Mouse (Mus musculus): Measurements from ENCODE around the gene Gab1. TPM values are rescaled to one million over a fixed set of nuclear protein-coding genes. Genes with fewer than 3 reads are reported as not detected.
A peak's percentile ranks its signal among the peaks of the same experiment; 100 is the strongest.

Gene Gab1
- polyA plus RNA-seq, 1 experiment: 19.7 TPM

DNA sequence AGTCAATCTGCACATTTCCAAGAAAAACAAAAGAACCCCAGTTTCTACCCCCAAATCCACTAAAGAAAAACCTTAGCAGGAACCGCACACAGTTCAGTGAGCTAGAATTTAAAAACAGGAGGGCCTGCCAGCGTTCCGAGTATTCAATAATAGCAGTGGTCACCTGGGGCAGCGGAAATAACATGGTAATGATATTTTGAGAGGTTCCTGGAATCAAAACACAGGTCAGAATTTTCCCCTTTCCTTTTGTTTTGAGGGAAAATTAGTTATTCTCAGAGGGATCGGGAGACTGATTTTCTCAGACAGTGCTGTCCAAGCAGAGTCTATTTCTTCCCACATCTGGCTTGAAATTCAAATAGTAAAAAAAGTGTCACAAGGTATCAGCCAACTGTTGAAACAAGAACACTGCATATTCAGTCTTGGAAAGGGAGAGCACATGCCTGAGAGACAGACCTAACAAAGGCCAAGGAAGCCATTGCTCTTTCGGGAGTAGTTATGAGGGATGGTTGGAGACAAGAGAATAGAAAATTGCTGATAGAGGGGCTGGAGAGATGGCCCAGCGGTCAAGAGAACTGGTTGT, 82.0 kb downstream of the Gab1 start:
- Histone ChIP-seq H3K4me3 (ENCODE audit: insufficient read depth, low read length) (no peak overlapping the region), H3K4me1 (ENCODE audit: control insufficient read depth, insufficient read depth, low read length) (peaks cover 7% of the 10 kb centered on the region), H3K27ac (ENCODE audit: insufficient read depth, low read depth, low read length) (no peak overlapping the region)
- TF ChIP-seq CTCF (IDR thresholded peaks at IDR 0.05; ENCODE audit: low read depth, low read length) (no peak), POLR2A (IDR thresholded peaks at IDR 0.05; ENCODE audit: borderline replicate concordance, low read depth, low read length) (no peak)

DNA sequence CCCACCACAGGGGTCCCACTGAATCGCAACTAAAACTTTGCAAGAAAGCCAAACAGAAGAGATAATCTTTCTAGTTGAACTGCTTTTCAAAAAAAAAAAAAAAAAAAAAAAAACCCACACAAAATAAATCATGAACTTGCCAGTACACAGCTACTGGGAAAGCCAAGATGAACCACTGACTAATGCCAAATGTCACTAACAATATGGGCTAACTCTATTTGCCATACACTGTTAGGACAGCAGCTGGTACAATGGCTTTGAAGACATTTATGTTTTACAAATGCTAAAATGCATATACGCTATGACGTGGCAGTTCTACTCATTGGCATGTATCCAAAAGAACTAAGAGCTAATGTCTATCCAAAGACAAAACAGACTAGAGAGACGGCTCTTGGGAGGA, 84.2 kb downstream of the Gab1 start:
- H3K4me1 ChIP-seq (ENCODE audit: control insufficient read depth, insufficient read depth, low read length): peaks cover 9% of the 10 kb centered on the region
- no peak overlapping the region for H3K27ac ChIP-seq (ENCODE audit: insufficient read depth, low read depth, low read length)
- TF ChIP-seq CTCF (IDR thresholded peaks at IDR 0.05; ENCODE audit: low read depth, low read length) (no peak), POLR2A (IDR thresholded peaks at IDR 0.05; ENCODE audit: borderline replicate concordance, low read depth, low read length) (no peak)
- no peak overlapping the region for H3K4me3 ChIP-seq (ENCODE audit: insufficient read depth, low read length)

DNA sequence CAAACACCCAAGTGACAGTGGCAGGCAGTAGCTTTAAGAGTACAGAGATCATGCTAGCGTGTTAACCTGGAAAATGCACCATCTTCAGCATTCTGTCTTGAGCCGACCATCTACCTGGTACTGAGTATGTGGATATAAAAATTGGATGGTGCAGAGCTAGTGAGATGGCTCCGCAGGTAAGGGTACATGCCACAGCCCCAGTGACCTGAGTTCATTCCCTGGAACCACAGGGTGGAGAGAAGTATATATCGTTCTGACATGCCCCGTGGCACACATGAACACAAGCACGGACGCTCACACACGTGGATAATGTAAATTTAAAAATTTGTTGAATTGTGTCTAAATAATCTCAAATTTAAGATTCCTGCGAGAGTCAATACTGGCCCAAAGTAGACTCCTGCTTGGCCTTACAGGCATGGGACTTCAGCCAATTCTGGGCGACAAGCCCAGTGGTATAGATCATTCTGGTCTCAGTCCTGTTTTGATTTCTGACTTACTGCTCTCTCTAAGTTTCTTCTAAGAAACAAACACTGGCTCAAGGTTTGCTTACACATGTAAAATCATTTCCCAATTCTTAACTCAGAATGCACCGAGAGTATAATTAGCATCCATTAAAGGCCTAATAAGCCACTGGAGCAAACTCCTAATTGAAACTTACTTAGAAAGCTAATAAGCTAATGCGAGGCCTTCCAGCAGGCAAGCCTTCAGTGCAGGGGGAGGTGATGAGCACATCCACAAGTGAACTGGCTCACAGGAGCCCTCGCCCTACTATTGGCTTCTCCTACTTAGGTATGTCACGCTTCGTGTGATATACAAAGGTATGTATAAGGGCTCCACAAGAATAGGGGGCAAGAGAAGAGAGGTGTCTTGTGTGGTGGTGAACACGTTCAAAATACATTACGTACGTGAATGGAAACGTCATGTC, 85.5 kb downstream of the Gab1 start:
- TF ChIP-seq POLR2A (IDR thresholded peaks at IDR 0.05; ENCODE audit: borderline replicate concordance, low read depth, low read length): no peak
- no peak for TF ChIP-seq CTCF (IDR thresholded peaks at IDR 0.05; ENCODE audit: low read depth, low read length)
- no peak overlapping the region for H3K4me3 ChIP-seq (ENCODE audit: insufficient read depth, low read length)
- peaks cover 9% of the 10 kb centered on the region for H3K4me1 ChIP-seq (ENCODE audit: control insufficient read depth, insufficient read depth, low read length)
- no peak overlapping the region for H3K27ac ChIP-seq (ENCODE audit: insufficient read depth, low read depth, low read length)

DNA sequence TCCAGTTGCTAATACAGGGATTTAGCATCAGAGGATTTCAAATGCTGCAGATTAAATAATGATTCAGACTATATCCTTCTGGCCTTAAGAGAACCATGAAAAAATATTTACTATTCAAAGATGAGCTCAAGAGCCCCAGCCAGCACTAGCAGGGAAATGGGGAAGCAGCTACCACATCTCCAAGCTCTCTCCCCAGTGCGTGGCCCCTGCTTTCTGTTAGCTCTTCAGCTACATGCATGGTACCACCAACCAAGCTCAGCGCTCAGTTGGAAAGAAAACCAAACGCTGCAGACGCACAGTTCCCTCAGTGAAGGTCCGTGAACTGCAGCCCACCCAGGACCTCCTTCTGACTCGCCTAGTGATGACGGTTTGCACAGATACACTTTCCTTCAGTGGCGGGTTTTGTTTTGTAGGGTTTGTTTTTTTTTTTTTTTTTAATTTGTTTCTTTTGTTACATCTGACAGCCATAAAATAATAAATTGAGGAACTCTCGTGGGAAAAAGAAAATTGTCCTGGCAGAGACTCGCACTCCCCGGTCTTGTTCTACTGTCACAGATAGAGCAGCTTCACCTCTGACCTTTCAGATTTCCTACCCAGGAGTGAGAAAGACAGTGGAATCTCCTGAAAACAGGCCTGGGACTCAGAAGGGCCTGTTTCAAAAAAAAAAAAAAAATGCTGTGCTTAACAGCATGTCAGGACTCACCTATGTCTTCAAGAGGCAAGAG, 86.4 kb downstream of the Gab1 start:
- H3K27ac ChIP-seq (ENCODE audit: insufficient read depth, low read depth, low read length): no peak overlapping the region
- TF ChIP-seq POLR2A (IDR thresholded peaks at IDR 0.05; ENCODE audit: borderline replicate concordance, low read depth, low read length) (no peak), CTCF (IDR thresholded peaks at IDR 0.05; ENCODE audit: low read depth, low read length) (no peak)
- H3K4me1 ChIP-seq (ENCODE audit: control insufficient read depth, insufficient read depth, low read length): peaks cover 9% of the 10 kb centered on the region
- H3K4me3 ChIP-seq (ENCODE audit: insufficient read depth, low read length): peak overlapping the region; percentile 21; the same call in 1 of the 2 replicates

DNA sequence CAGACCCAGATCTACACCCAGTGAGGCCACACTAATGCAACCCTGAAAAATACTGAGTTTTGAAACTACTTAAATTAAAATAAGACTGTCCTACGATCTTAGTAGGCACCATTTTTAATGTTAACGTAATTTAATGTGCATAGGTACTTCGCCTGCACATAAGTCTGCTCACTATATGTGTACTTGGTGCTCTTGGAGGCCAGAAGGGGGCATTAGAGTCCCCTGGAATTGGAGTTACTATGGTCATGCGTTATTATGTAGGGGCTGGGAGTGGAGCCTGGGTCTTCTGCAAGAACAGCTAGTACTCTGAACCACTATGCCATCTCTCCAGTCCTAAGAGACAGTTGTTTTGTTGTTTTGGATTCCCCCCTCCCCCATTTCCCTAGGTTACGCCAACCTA, 88.1 kb downstream of the Gab1 start:
- TF ChIP-seq CTCF (IDR thresholded peaks at IDR 0.05; ENCODE audit: low read depth, low read length) (no peak), POLR2A (IDR thresholded peaks at IDR 0.05; ENCODE audit: borderline replicate concordance, low read depth, low read length) (no peak)
- Histone ChIP-seq H3K4me1 (ENCODE audit: control insufficient read depth, insufficient read depth, low read length) (peaks cover 9% of the 10 kb centered on the region), H3K27ac (ENCODE audit: insufficient read depth, low read depth, low read length) (no peak overlapping the region)

DNA sequence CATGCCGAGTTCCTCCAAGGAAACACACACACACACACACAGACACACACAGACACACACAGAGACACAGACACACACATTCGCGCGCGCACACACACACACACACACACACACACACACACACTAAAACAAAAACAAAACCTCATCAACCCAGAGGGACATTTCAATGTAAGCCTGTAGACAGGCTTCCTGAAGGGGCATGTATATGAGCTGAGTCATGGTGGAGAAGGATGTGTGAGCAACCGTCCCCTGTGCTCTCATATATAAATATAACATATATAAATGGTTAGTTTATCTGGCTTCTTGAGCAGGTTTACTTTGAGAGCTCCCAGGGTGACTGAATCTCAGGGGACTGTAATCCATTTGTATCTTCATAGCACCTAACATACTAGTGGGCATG, 91.0 kb downstream of the Gab1 start:
- H3K4me1 ChIP-seq (ENCODE audit: control insufficient read depth, insufficient read depth, low read length): peaks cover 5% of the 10 kb centered on the region
- H3K27ac ChIP-seq (ENCODE audit: insufficient read depth, low read depth, low read length): no peak overlapping the region
- no peak overlapping the region for H3K4me3 ChIP-seq (ENCODE audit: insufficient read depth, low read length)
- no peak for TF ChIP-seq POLR2A (IDR thresholded peaks at IDR 0.05; ENCODE audit: borderline replicate concordance, low read depth, low read length)
- TF ChIP-seq CTCF (IDR thresholded peaks at IDR 0.05; ENCODE audit: low read depth, low read length): no peak

More for the DNA sequence above, 88.1 kb downstream of the Gab1 start:
- H3K4me3 ChIP-seq (ENCODE audit: insufficient read depth, low read length): no peak overlapping the region

DNA sequence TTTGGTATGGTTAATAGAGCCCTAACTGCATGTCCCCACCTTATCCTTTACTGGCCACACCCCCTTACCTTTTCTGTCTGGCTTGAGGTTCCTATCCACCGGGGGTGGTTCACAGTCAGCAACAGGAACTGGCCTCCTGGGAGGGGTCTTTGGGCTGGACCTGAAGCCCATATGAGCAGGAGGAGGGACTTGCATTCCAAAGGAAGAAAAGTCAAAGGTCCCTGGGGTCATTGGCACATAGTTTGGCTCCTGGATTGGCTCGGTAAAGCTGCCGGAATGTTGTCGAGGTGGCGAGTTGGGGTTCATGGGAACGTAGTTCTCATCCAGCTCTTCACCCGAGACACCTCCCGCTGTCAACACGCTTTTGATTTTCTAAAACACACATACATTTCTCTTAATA, 95.8 kb downstream of the Gab1 start:
- Histone ChIP-seq H3K27ac (ENCODE audit: insufficient read depth, low read depth, low read length) (no peak overlapping the region), H3K4me3 (ENCODE audit: insufficient read depth, low read length) (no peak overlapping the region), H3K4me1 (ENCODE audit: control insufficient read depth, insufficient read depth, low read length) (no peaks in the 10 kb centered on the region)
- TF ChIP-seq POLR2A (IDR thresholded peaks at IDR 0.05; ENCODE audit: borderline replicate concordance, low read depth, low read length): no peak

DNA sequence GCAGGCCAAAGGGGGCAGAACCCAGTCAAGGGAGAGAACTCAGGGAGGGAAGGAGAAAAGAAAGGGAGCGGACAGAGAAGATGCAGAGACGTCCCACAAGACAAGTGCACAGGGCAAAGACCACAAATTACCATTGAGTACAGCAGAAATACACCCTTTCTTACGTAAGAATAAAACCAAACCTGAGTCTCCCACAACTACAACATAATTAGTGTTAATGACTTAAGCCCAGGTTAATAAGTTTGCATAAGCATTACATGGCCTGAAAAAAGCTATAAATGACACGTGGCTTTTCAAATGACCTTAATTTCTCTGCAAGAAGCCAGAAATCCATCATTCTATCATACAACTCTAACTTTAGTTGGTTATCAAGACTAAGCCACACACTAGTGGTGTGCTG, 97.0 kb downstream of the Gab1 start:
- H3K4me3 ChIP-seq (ENCODE audit: insufficient read depth, low read length): no peak overlapping the region
- TF ChIP-seq POLR2A (IDR thresholded peaks at IDR 0.05; ENCODE audit: borderline replicate concordance, low read depth, low read length) (no peak), CTCF (IDR thresholded peaks at IDR 0.05; ENCODE audit: low read depth, low read length) (no peak)
- no peaks in the 10 kb centered on the region for H3K4me1 ChIP-seq (ENCODE audit: control insufficient read depth, insufficient read depth, low read length)
- H3K27ac ChIP-seq (ENCODE audit: insufficient read depth, low read depth, low read length): no peak overlapping the region

DNA sequence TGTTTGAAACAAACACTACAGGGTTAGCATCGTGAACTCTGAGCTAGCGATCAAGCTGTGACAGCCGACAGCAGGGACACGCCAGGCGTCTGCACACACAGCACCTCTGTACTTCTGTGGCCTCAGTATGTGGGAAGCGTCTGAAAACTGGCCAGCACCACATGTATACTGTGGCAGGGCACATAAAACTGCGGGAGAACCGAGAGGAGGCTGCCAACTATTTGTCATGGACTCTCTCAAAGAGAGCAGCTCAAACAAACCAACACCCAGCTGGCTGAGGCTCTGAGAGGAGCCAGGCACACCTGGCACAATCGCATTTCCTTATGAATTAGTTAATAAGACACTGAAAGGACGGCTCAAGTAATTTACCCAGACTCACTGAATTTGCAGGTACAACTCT, 99.0 kb downstream of the Gab1 start:
- Histone ChIP-seq H3K27ac (ENCODE audit: insufficient read depth, low read depth, low read length) (no peak overlapping the region), H3K4me1 (ENCODE audit: control insufficient read depth, insufficient read depth, low read length) (no peaks in the 10 kb centered on the region), H3K4me3 (ENCODE audit: insufficient read depth, low read length) (no peak overlapping the region)
- TF ChIP-seq POLR2A (IDR thresholded peaks at IDR 0.05; ENCODE audit: borderline replicate concordance, low read depth, low read length) (no peak), CTCF (IDR thresholded peaks at IDR 0.05; ENCODE audit: low read depth, low read length) (no peak)

DNA sequence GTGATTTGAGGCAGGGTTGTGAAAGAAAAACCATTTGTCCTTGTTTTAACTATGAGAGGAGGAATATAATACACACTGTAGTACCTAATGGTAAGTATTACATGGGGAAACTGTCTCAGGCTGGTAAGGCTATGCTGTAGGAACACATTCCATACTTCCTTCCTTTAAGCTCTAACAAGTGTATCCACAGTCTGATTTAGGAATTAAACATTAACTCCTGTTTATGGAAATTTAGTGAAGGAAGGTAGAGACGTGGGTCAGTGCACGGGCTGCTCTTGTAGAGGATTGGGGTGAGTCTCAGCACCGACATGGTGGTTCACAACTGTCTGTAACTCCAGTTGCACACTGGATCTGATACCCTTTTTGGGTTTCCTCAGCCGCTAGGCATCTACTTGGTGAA, 100.0 kb downstream of the Gab1 start:
- H3K4me3 ChIP-seq (ENCODE audit: insufficient read depth, low read length): no peak overlapping the region
- H3K27ac ChIP-seq (ENCODE audit: insufficient read depth, low read depth, low read length): no peak overlapping the region
- no peaks in the 10 kb centered on the region for H3K4me1 ChIP-seq (ENCODE audit: control insufficient read depth, insufficient read depth, low read length)
- no peak for TF ChIP-seq POLR2A (IDR thresholded peaks at IDR 0.05; ENCODE audit: borderline replicate concordance, low read depth, low read length)
- TF ChIP-seq CTCF (IDR thresholded peaks at IDR 0.05; ENCODE audit: low read depth, low read length): no peak

Measured in bone marrow macrophage, adult 2 months (primary cell).